Mouse (Mus musculus) urinary bladder, postnatal 4 days (tissue): ENCODE data around the gene Slit3.

Experiments used
- DNase-seq, 2 experiments: peaks; one replicate each; pipeline ENCODE4 v3.0.0; 2021 to 2022; ENCODE audit warnings: low spot score in 2 of 2

Gene Slit3

DNA sequence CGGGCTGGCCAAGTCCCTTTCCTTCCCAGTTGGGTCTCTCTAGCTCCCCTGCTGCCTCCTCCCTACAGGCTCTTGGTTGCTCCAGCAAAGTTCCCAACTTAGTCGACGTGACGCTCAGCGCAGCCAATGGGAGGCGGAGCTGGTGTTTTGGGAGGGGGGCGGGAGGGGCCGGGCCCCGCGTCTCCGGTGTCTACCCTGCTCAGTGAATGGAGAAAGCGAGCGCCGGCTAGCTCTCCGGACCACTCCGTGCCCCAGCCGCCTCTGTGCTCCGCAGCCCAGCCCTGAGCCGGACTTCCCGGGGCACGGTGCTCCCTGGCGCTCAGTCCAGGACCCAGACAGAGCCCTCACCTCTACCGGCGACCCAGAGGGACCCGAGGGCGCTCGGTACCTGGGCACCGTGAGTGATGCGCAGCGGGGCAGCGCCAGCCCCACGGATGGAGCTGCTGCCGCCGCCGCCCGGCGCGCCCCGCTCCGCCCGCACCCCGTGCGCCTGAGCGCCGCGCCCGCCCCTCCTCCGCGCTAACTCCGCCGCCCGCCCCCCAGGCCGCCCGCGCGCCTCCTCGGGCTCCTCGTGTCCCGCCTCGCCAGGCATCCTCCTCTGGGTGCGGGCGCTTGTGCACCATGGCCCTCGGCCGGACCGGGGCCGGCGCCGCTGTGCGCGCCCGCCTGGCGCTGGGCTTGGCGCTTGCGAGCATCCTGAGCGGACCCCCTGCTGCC, at the start of gene Slit3:
Gene Slit3 (plus strand): TSS at position 331 of the 717 bp plus-strand sequence.
- peak; percentile 53 to 63 for DNase-seq

DNA sequence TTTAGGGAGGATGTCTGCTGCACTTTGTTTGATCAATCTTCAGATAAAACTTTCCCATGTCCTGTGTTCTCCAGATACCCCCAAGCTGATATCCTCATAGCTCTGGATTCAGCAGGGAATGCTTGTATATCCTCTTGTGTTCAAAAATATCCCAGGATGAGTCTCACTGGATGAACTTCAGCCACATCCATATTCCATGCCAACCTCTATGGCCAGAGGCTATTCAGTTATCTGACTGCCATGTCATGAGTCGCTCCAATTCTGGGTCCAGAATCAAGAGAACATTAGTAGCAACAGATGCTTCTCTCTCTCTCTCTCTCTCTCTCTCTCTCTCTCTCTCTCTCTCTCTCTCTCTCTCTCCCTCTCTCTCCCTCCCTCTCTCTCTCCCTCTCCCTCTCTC, 49.6 kb upstream of the Slit3 start:
- no peak for DNase-seq

DNA sequence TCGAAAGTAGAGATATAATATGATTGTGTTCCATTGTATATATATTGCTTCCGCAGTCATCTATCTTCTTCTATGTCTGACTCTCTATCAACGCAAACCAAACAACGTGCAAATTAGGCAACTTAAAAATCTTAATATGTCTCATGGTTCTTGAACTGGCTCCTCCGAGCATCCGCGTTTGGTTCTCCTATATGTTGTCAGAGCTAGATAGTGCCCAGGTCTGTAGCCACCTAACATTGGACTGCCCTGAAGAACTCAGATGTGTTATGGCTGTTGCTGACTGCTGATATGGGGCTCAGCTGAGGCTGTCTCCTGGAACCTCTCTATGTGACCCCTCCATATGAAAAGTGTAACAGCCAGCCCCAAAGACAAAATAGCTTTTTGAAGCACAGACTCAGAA, 45.6 kb upstream of the Slit3 start:
- no peak for DNase-seq

DNA sequence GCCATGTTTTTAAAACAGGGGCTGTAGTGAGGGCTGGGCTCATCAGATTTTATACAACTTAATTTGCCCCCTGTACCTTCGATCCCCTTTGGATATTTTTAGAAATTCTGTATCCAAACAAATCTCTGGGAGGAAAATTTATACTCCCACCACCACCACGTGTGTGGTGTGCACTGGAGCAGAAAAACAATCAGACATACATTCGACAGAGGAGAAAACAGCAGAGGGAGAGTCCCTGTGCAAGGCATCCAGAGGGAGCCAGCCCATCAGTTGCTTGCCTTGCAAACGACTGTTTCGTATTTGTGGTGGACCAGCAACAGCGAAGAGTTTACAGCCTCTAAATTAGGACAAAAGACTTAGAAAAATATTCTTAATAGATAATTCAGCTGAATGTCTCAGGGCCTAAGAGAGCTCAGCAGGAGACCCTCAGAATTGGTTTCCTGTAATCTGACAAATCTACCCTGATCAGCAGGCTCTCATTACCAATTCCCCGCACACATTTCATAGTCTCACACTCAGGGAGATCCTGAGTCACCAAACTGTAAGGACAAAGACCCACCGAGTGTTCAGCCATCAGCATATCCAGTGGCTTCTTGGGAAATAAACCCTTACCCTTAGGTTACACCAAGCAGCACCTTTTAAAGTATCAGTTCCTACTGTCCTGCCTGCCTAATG, 40.4 kb upstream of the Slit3 start:
- no peak for DNase-seq

DNA sequence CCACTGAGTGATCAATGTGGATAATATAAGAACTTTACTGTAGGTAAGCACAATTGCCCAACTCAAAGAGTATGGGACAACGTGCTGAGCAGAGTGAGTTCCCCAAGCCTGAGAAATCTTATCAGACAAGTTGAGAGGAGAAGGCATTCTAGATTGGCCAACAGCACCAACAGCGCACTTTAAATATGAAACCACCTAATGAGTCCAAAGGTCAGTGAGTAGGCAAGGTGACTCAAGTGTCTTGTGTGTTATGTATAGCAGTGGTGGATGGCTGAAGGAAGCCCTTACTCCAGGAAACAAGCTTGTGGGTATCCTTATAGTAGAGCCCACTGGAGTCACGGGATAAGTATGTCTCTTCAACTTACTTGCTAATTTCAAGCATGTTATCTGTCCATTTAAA, 38.7 kb upstream of the Slit3 start:
- DNase-seq, result no peak

DNA sequence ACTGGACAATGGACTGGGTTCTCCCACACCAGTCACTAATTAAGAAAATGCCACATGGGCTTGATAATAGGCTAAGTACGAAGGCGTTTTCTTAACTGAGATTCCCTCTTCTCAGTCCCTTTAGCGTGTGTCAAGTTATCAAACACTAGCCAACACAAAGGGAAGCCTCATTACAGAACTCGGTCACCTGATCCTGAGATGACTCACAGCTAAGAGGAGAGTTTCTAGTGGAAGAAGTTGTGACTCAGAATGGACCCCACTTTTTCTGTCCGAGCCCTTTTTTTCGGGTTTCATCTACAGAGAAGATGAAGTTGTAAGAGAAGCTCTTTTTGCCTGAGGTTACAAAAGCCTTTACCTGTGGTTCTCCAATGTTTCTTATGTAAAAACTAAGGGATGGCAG, 38.0 kb upstream of the Slit3 start:
- no peak for DNase-seq

DNA sequence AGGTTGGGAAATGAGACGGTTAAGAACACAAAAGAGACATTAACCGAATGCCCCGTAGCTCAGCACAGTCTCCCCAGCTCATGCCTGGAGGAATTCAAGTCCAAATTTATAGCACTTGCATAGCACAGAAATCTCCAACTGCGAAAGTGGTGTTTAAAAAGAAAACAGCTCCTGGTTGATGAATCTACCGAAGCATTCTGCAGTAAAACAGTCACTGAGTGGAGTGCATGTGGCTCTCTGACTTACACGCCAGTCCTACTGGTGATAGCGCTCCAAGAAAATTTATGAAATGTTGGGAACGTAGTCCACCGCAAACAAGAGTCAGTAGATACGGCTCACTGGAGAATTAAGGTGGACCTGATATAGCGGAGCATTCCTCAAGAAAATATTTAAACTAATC, 35.7 kb upstream of the Slit3 start:
- DNase-seq, result no peak

DNA sequence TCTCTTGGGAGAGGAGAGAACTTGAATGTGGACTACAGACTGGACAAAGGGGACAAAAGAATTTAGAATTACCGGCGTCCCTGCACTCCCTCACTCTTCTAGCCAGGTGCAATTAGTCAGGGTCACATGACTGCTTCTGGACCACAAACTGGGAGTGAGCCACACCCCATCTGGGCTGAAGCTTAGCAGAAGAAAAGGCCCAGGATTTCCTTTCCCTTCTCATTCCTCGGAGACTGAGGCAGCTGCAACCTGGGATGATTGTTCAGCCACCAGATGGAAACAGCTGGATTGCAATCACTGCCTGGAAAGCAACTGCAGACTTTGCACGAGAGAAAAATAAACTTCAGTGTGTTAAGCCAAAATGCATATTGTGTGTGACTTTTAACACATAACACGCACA, 35.0 kb upstream of the Slit3 start:
- peak in 1 of 2 experiments; percentile 22 for DNase-seq

DNA sequence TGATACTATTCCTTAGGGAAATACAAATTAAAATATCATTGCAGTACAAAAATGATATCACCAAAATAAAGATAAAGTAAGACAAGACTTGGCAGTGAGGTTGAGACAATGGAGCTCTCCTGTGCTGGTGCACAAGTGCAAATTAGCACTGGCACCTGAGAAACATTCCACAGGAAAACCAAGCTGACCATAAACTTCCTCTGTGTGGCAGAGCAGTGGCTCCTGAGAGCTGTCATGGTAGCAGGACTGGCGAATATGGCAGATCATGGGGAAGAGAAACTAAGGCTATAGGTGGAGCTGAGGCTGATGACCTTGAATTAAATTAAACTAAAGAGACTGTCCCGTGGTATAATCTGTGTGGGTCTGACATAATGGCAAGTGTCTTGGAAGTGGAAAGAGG, 33.6 kb upstream of the Slit3 start:
- DNase-seq, result no peak

DNA sequence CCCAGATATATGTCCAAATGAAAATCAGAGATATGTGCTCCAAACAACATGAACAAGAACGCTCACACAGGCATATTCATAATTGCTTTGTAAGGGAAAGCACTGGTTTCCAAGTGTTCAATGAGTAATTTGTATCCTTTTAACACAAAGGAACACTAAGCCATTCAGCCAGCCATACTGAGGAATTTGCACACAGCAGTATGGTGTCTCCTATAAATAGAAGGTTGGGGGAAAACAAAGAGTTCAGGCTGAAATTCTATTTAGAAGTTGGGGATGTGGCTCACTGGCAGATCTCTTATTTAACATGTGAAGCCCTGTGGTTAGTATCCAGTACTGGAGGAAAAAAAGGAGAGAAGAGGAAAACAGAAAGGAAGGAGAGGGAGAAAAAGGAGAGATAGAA, 32.9 kb upstream of the Slit3 start:
- no peak for DNase-seq

DNA sequence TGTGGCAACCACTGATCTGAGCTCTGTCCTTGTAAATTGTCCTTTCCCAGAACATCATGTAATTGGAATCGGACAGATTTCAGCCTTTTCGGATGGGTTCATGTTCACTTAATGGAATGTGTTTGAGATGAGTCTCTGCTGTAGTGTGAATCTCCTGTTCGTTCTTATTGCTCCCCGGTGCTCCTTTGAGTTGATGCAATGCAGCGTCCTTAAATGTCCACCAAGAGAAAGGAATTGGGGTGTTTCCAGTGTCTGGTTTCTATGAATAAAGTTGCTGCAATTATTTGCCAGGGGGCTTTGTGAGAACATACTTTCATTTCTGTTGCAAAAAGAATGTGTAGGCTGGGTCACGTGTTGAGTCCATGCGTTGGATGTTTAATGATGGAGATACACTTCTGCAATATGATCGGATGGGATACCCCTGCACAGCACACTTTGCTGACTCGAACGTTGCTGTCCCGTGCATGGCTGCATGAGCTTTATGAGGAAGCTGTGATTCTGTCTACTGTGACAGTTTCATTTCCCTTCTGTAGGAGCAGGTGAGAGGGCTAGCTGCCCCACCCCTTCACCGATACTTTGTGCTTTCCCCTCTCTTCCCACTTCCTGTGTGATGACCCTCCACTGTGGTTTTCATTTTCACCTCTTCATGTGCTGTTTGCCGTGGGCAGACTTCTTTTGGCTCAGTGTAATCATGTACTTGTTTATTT, 30.2 kb upstream of the Slit3 start:
- DNase-seq, result peak in 1 of 2 experiments; percentile 16

DNA sequence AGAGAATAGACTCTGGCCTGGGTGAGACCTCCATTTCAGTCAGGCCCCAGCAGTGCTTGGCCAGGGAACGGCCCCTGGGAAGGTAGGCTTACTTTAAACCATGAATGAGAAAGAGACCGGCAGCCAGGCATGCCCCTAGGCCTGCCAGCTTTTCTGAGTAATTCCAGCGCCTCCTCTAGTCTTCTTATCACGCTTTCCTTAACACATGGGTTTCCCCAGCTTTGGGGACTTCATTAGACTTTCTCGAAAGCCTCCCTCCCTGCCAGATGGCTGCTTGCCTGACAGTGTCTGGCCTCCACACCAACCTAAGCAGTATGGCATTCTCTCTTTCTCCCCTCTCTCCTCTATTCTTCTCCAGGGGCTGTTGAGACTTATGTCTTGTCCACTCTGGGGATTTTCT, 24.5 kb upstream of the Slit3 start:
- DNase-seq, result no peak

DNA sequence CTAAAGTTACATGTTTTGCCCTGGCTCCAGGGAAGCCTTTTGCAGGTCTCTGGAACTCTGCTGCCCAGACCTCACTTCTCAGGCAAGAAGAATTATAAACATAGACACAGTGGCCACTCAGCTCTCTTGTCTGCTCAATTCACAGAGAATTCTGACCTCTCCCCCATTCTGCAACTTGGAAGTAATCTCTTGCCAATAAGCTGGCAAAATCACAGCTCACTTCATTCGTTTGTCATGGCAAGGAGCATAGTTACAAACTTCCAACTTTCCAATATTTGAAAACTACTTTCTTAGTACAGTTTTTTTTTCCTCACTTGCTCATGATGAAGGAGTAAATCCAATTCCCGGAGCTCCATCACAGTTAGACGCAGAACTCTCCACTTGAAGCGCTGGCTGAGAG, 11.2 kb upstream of the Slit3 start:
- no peak for DNase-seq

DNA sequence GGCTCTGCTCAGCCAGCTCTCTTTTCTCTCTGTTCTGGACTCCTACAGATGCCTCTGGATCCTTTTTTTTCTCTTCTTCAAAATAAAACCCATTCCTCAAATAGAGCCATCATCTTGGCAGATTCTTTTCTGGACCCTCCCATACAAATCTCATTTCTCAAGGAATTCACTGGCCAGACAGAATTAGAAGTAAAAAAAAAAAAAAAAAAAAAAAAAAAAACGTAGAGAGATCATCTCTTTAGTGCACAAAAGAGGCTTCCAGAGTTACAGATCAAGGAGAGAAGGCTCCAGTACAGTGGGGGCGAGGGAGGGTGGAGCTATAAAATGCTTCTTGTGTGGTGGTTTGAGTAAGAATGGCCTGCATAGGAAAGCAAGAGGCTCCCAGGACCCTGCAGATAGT, 10.2 kb upstream of the Slit3 start:
- no peak for DNase-seq

DNA sequence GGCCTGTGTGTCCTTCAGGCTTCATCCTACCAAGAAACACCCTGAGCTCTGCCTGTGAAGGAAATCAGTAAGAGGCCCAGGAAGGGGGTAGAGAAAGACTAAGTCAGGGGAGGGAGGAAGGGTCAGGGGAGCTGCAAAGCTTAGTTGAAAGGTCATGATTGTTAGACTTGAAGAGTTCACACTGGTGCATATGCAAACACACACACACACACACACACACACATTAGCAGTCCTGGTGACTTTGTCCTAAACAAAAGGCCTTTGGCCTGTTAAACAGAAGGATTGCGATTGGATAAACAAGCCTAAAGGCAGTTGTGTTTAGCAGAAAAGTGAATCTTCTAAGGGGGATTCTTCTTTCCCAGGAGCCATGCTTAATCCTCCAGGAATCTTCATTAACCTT, 7.7 kb upstream of the Slit3 start:
- no peak for DNase-seq

DNA sequence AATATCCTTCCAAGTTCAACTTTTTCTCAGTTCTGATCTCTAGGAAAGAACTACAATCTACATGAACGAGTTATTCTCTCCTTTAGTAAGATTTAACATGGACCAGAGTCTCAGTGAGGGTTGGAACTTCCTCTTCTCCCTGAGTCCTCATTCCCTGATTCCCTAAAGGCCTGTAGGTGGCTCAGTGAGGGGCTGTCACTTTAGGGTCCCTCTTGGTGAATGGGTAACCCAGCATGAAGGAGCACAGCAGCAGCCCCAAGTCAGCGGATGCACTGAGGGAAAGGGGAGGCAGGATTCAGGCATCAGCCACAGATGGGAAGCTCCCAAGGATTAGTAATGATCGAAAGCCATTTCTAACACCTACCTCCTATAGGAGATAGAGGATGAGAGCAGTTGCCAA, 4.6 kb upstream of the Slit3 start:
- DNase-seq, result no peak

DNA sequence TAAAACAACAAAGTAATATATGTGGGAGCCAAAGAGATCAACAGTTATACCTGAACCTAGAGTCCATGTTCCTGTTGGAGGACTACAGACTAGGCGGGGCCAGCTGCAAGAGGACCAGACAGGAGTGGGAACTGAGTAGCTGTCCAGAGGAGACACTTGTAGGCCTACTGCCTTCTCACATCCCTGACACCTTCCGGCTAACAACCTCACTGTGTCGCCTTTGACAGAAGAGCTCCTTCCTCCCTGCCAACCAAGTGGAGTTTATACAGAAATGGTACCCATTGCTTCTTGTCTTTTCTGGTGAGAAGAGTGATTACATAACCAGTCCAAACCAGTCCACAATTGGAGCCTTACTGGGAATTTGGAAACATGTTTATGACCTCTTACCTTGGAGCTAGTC, 3.2 kb upstream of the Slit3 start:
- no peak for DNase-seq

DNA sequence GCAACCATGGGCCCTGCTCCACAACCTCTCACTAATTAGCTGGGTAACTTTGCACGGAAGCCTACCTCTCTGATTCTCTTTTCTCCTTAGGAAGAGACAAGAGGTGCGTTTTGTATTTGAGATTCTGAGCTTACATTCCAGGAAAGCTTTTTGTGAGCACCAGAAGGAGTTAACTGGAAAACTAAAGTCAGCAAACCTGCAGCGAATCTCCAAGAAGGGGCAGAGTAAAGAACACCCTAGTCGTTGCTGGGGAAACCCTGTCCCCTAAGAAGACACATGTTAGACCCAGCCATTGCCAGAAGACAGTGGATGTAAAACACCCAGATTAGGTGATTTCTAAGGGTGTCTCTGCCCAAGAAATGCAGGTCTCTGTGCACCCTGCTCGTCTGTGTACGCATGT, 2.3 kb upstream of the Slit3 start:
- no peak for DNase-seq

DNA sequence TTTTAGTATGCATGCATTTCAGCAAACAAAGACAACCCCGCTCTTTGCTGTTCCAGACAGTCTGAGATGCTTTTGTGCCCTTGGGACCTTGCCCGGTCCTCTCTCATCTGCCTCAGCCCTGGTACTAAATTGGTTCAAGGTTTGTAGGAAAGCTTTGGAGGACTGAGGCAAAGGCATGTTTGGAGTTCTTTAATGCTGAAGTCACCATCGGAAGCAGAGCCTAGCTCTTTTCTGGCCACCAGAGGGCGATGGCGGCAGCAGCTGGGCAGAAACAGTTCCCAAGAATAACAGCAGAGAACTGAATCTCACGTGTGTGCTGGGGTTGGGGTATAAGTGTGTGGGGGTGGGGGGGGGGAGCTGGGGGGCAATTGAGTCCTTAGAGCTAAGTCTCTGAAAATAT, 1.7 kb upstream of the Slit3 start:
- peak; percentile 57 to 78 for DNase-seq

DNA sequence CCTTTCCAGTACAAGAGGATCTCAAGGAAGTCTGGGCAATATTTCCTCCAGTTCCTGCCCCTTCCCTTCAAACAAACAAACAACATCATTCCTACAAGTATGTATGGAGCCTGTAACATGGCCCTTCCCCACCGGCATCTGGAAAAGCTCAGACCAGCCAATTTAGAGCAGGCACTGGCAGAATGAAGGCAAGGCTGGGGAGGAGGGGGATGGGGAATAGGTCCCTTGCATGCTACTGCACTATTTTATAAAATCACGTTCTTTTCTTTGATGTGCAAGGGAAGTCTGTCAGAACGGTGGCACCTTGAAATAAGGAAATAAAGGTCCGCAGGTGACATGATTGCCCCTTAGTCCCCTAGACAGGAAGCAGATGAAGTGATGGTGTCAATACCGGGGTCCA, 948 bp upstream of the Slit3 start:
- no peak for DNase-seq

DNA sequence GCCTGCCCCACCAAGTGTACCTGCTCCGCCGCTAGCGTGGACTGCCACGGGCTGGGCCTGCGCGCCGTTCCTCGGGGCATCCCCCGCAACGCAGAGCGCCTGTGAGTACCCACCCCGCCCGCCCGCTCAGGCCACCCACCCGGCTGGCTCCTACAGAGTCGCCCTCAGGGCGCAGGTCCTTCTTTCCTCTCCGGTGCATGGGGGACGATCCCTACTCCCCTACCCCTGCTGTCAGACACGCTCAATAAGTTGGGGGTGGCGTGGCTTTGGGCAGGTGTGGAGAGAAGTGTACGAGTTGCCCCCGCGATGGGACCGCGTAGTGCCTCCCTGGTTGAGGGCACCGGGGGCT, 561 bp downstream of the Slit3 start:
- no peak for DNase-seq

DNA sequence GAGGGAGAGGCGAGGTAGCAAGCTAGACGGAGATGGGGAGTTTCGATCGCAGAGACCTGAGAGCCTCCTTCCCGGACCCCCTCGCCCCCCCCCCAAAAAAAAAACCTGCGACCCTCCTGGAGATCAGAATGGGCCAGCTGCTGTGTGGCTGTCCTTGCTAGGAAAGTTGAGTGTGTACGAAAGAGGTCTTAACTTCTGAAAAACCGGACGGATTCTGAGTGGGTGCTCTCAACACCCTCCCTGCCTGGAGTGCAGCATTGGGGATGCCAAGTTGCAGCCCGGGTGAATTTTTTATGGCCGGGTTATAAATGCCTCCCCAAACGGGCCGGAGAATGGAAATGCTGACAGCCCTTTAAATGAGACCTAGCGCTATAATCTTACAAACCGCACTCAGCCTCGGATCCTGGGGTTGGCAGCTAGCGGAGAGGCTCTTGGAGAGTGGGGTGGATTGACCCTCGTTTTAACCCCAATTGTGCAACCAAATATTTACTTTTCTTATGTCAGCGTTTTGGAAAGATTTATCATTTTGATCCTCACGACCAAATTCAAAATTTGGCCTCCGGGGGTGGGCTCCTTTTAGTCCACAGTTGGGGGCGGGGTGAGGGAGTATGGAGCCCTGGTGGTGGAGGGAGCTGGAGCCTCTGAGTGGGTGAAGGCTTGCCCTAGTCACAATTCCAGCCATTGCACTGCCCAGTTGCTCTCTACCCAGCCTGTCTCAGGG, 1.2 kb downstream of the Slit3 start:
- DNase-seq, result no peak
